Mouse (Mus musculus): ENCODE data around the gene Fus. TPM values are rescaled to one million over a fixed set of nuclear protein-coding genes. Genes with fewer than 3 reads are reported as not detected.

Fus gene
- total RNA-seq, 2 experiments from 2014 or later = 270 to 316 TPM

DNA sequence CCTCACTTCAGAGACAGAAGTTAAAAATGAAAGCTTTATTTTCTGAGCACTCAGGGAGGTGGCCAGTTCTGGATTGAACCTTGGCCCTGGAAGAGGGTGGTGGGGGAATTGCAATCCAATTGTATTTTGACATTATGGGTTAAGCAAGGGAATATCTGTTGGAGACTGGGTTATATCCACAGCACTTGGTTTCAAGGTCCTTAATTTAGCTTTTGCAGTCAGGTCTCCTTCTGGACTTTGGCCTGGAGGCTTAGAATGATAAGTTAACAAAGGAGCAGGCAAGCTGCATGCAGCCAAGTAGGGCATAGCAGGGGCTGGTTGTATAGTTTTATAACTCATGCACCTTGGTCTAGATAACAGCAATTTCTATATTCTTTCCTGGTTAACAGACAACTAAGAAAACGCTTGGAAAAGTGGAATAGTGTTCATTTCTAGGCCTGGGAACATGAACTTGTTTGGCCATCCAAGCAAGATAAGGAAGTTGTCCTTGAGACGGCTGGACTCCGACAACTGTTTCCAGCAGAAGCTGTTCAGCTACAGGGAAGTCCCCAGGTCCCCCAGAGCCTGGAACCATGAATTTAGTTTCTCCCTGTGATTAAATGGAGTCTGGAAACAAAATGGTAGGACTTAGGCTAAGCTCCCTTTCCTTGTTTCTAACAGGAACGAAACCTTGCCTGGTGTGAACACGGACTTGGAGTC lies 65.2 kb downstream of the Fus start:
- intact Hi-C loops (cut with DNase I) = no loop called here
- no peak for DNase-seq (ENCODE audit: low spot score in 2 of 2)

DNA sequence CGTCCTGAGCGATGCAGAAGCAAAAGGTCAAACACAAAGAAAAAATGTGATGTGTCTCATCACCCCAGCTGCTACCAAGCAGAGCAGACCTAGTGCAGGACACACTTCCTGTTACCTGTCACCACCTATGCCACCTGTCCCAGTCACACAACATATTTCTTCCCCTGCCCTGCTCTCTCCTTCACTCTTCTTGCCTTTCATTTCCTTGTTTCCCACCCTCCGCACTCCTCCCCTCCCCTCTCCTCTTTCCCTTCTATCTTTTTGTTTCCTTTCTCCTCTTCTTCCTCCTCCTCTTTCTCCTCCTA lies 65.7 kb downstream of the Fus start:
- no peak for DNase-seq (ENCODE audit: low spot score in 2 of 2)
- intact Hi-C loops (cut with DNase I) = no loop called here

DNA sequence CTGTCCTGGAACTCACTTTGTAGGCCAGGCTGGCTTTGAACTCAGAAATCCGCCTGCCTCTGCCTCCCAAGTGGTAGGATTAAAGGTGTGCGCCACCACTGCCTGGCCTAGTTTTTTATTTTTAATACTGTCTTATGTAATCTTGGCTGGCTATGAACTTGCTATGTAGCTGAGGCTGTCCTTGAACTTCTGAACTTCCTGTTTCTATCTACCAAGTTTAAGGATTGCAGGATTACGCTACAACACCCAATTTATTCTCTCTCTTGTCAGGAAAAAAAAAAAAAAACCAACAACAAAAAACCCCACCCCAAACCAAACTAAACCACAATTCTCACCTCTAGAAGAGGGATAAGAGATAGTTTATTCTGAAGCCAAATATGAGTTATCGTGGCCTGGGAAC lies 66.4 kb downstream of the Fus start:
- DNase-seq (ENCODE audit: low spot score in 2 of 2) = no peak
- intact Hi-C loops (cut with DNase I) = no loop called here

Other genes with a start within 250 kb of the Fus start
- not detected for gene Ctf2, start 235.3 kb upstream of the Fus start, total RNA-seq (2021)
- gene Fbxl19, start 222.9 kb upstream of the Fus start, total RNA-seq (2021) = 10 to 100 TPM; 81.3 to 88.2 TPM
- gene Orai3, start 197.6 kb upstream of the Fus start, total RNA-seq (2021) = 10 to 100 TPM; 23.1 to 23.7 TPM
- gene Setd1a, start 190.8 kb upstream of the Fus start, total RNA-seq (2021) = 10 to 100 TPM; 42.3 to 43.4 TPM
- gene Gm49388, start 181.8 kb upstream of the Fus start, total RNA-seq (2021) = 1 to 10 TPM; 3.5 to 4.5 TPM
- 1 to 10 TPM; 3.6 to 6.8 TPM for gene Hsd3b7, start 166.9 kb upstream of the Fus start, total RNA-seq (2021)
- gene Stx4a, start 143.2 kb upstream of the Fus start, total RNA-seq (2021) = 10 to 100 TPM; 70.5 to 76.0 TPM
- 100 to 1,000 TPM; 437 to 445 TPM for gene Stx1b, start 142.9 kb upstream of the Fus start, total RNA-seq (2021)
- 10 to 100 TPM; 28.1 to 30.4 TPM for gene Zfp646, start 91.2 kb upstream of the Fus start, total RNA-seq (2021)
- 10 to 100 TPM; 20.6 to 20.7 TPM for gene Zfp668, start 90.6 kb upstream of the Fus start, total RNA-seq (2021)
- gene Prss53, start 76.5 kb upstream of the Fus start, total RNA-seq (2021) = 1 to 10 TPM; 1.7 to 1.9 TPM
- not detected for gene Gm21974, start 72.0 kb upstream of the Fus start, total RNA-seq (2021)
- gene Vkorc1, start 71.8 kb upstream of the Fus start, total RNA-seq (2021) = 10 to 100 TPM; 22.9 to 26.0 TPM
- gene Bckdk, start 63.4 kb upstream of the Fus start, total RNA-seq (2021) = 10 to 100 TPM; 33.7 to 37.6 TPM
- 10 to 100 TPM; 28.6 to 28.7 TPM for gene Kat8, start 54.9 kb upstream of the Fus start, total RNA-seq (2021)
- gene Prss8, start 37.4 kb upstream of the Fus start, total RNA-seq (2021) = under 1 TPM in 1 of 2 experiments, not detected in 1; 0.64 TPM
- gene Prss36, start 20.7 kb upstream of the Fus start, total RNA-seq (2021) = 1 to 10 TPM; 8.0 to 9.3 TPM
- gene Pycard, start 26.4 kb downstream of the Fus start, total RNA-seq (2021) = 1 to 10 TPM; 2.3 to 4.0 TPM
- gene Trim72, start 36.5 kb downstream of the Fus start, total RNA-seq (2021) = 1 to 10 TPM; 1.1 to 1.5 TPM
- 10 to 100 TPM; 10.8 to 11.2 TPM for gene Itgam, start 95.2 kb downstream of the Fus start, total RNA-seq (2021)
- not detected for gene Gm49368, start 95.2 kb downstream of the Fus start, total RNA-seq (2021)
- gene Itgax, start 162.1 kb downstream of the Fus start, total RNA-seq (2021) = under 1 TPM in 1 of 2 experiments, not detected in 1; 0.23 TPM
- gene Itgad, start 186.9 kb downstream of the Fus start, total RNA-seq (2021) = under 1 TPM in 1 of 2 experiments, not detected in 1; 0.62 TPM
- 10 to 100 TPM in 1 of 2 experiments, 1 to 10 TPM in 1; 8.2 to 11.2 TPM for gene Cox6a2, start 238.9 kb downstream of the Fus start, total RNA-seq (2021)